Mouse (Mus musculus): ENCODE measurements around the gene Tmcc1.
A peak's percentile ranks its signal among the peaks of the same experiment; 100 is the strongest.

Gene Tmcc1

DNA sequence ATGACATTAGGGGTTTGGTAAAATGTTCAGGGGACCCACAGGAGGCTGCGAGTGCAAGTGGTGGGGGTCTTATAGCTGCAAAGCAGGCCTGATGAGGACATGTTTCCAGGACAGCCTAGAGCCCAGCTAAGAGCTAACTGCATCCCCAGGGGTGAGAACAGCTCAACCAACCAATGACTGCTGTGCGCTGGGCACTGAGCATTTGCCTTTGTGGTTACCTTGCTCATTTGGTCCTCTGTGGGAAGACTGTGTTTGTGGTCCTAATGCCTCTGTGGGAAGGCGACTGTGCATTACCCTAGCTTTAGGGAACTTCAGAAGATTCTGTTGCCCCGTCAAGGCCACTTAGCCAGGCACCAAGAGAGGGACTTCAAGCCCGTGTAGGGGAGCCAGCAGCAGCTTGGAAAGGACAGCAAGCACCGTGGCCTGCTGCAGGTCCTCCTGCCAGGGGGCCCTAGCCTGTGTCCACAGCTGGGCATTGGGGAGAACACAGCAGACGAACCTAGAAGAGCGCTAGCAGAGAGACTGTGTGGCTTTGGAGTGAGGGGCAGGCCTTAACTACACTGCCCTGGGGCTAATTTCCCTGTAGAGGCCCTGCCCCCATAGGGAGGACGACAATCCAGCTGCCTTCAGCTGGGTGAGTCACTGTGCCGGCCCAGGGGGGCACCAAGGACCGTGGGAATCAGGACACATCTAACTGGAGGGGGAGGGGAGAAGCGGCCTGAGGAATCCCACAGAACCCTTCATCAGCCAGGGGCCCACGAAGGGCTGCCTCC, 202.0 kb downstream of the Tmcc1 start:
- no peak for DNase-seq

DNA sequence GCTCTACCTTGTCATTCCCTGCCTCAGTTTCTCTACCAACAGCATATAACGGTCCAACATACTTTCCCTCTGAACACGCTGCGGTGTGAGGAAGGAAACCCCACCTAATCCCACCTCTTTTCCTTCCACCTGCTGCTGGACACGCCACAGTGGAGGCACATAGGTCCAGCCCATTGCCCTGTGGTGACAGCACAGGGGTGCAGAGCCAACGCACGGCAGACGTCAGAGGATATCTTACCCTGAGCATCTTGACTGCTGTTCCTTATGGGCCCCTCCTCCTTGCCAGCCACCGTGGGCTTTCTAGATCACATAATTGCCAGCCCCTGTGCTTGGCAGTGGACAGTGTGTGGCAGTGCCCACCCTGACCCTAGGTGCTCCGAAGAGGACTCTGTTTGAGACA, 202.8 kb downstream of the Tmcc1 start:
- no peak for DNase-seq

DNA sequence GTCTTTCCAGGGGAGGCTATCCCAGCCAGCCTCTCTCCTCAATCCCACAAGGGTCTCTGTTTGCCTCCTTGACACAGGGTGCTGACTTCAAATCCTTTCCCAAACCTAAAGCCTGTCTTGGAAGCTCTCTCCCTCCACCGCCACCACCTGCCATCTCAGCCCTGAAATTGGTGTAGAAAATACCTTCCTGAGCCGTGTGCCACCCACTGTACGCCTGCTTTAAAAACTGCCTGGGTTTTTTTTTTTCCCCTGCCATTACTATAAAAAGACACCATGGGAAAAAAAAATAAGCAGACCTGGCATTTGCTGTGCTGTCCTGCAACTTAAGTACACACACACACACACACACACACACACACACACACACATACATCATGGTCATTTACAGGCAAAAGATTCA, 203.2 kb downstream of the Tmcc1 start:
- DNase-seq: no peak

- no peak for DNase-seq
These were observed 203.7 kb downstream of the Tmcc1 start for GRCm38 (mm10) chr6:115989607-115990006.

DNA sequence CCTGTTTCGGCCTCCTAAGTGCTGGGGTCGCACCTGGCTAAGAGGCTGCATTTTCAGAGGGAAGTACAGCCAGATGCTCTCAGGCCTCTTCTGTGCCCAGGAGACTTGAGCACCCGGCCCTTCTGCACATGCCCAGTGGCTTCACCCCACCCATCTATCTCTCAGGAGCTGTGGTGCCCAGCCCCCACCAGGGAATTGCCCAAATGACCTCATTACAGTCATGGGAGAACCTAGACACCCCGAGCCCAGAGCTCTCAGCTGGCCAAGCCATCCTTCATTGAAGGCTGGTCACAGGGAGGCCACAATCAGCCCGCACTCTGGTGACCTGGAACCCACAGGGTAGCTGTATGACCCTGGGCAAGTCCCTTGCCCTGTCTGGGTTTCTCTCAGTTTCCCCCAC, 204.3 kb downstream of the Tmcc1 start:
- no peak for DNase-seq

DNA sequence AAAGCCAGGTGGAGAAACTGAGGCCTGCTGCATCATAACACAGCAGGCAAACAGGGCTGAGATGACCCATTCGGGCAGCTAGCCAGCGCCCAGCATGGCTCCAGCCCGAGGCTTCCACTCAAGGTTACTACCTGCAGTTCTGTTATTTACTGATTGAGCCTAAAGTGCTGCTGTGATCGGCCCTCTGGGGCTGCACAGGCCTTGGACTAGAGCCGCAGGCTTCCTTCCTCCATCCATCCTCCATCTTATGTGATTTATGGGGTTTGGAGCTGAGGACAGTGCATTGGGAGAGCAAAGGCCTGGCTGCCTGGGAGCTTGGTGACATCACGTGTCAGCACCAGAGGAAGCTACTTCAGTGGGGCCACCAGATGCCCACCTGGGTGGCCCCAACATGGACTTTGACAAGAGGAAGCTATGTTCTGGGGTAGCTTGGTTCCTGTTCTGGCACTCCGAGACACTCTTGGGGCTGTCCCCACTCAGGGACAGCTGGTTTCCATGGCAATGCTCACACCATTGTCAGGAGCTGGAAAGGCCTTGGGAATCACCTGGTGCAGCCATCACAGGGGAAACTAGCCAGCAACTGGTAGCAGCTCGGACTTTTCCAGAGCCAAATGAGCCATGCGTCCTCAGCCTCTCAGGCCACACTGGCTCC, 206.1 kb downstream of the Tmcc1 start:
- DNase-seq: peak; percentile 46

DNA sequence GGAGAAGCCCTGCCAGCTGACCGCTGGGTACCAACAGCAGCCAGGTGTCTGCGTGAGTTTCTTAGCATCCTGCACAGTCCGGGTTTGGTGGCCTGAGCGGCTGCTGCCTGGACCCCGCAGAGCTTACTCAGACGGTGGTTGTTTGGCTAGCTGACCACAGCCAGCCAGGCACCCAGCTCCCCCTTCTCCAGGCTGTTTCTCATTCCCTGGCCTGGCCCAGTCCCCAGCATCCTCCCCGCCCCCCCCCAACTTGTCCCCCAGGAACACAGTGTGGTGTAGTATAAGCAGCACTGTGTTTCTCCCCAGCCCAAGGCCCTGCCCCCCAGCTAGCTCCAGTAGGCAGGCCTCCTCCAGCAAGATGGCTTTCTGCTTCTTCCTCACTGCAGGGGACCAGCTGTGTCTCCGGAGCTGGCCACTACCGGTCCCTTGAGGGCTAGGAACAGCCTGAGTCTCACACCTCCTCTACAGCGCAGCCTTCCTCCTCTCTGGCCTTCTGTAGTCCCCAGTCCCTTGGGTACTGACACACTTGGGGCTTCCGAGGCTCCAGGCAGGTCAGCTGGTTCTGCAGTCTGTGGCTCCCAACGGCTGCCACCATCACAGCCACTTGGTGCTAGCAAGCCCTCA, 206.7 kb downstream of the Tmcc1 start:
- no peak for DNase-seq

DNA sequence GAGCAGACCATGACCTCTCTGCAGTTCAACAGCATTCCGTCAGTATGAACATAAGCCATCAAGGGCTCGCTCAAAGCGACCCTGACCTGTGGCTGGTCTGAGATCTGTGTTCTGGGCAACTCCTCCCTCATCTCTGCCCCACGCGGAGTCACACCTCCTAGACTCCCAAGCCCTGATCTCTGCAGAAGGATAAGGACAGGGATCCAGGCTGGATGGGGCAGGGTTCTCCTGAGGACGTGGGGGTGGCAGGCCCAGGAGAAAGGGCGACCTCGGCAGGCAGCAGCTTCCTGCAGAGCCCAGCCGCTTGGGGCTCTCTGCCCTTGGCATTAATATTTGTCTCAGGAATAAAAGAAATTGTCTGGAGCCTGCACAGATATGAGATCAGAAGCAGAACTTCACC, 207.7 kb downstream of the Tmcc1 start:
- no peak for DNase-seq

DNA sequence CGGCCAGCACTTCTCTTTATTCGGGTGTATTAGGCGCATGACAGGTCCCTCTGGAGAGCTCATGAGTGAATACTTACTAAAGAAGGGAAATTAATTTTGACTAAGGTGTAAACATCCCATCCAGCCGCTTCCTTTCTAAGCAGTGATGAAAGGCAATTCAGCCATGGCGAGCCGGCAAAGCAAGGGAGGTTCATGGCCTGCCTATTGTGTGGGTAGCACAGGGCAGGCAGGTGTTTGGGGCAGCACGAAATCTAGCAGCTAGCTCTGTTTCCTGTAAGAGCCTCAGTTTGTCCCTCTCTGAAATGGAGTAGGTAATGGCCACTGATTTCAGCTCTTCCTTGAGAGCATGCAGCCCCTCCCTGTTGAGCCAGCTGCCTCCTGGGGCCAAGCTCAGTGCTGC, 208.7 kb downstream of the Tmcc1 start:
- DNase-seq: no peak

- DNase-seq: no peak
These were observed 209.8 kb downstream of the Tmcc1 start for GRCm38 (mm10) chr6:115983306-115984038.

- no peak for DNase-seq
These were observed 210.4 kb downstream of the Tmcc1 start for GRCm38 (mm10) chr6:115982889-115983288.

GRCm38 (mm10) chr6:115978596-115978995, 214.7 kb downstream of the Tmcc1 start:
- DNase-seq: no peak

DNA sequence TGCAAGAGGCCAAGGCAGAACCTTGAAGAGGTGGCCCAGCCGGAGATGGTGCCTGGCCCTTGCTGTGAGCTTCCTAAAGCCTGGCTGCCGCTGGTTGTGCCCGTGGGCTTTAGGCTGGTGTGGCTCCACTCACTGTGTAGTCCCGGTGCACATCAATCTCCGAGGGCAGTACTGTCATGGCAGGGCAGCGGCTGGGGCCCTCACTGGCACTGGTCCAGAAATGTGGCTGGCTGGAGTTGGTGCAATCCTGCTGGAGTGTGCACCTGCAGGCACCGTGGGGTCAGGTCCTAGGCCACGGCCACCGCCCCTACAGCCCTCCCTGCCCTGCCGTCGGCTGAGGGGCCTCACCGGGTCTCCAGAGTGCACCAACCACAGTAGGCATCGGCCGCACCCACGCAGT, 215.5 kb downstream of the Tmcc1 start:
- DNase-seq: no peak

DNA sequence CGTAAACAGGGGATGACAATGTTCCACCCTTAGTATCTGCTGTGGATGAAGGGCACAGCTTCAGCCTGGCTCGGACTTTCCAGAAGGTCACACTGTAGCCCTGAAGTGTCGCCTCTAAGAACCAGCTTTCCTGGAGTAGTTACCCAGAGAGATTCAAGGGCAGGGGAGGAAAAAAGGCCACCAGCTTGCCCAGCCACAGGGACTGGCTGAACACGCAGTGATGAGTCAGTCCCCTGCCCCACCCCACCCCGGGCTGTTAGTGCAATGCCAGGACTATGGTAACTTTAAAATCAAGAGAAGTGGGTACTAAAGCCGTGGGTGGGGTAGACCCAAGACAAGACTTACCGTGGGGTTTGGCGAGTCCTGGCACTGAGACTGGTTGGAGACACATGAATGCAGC, 217.7 kb downstream of the Tmcc1 start:
- no peak for DNase-seq

GRCm38 (mm10) chr6:115973881-115974662, 219.2 kb downstream of the Tmcc1 start:
- DNase-seq: peak; percentile 41

GRCm38 (mm10) chr6:115973139-115973875, 220.0 kb downstream of the Tmcc1 start:
- no peak for DNase-seq

- DNase-seq: peak; percentile 41
These were observed 221.1 kb downstream of the Tmcc1 start for GRCm38 (mm10) chr6:115972083-115972764.

DNA sequence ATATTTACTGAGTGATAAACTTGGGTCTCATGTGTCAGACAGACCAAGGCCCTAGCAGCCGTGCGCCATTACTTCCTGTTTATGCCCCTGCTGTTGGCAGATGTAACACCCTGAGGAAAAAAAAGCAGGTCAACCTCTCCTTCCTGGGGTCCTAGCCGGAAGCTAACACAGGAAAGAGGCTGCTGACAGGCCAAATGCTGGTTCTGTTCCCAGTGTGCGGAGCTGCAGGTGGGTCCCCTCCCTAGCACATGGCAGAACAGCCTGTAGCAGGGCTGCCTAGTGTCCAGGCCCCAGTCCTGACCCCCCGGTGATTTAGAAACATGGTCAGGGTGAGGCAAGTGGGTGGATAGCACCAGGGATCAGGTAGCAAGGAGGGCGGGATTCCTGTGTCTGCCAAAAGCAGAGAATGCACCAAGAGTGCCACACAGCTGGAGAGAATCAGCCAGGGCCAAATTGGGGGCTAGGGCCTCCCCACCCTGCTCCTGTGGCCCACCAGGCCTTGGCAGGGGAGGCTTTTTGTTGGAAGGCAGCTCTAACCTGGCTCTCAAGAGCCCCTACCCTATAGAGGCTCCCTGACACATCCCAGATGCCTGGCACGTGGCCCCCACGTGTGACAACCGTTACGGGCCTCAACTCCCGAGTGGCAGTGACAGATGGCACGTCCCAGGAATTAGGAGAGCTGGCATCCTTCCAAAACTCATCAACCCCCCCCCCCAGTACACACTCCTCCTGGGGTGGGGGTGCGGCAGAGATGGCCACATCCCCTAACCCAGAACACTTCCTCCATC, 221.8 kb downstream of the Tmcc1 start:
- DNase-seq: peak; percentile 27

DNA sequence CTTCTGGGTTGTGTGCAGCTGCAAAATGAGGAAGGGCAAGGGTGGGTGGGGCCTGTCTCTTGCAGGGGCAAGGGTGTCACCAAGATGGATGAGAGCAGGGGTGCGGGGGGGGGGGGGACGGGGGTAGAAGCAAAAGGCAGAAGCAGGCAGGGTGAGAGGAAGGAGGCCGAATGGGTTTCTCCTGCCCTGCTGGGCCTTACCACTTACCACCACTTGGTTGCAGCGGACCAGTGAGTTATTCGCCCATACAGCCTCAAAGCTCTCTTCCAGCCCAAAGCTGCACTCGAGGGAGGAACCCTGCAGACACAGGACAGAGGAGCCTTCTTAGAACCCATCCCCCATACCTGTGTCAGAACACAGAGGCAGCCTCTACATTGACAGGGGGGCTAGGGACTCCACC, 223.3 kb downstream of the Tmcc1 start:
- peak; percentile 38 for DNase-seq

GRCm38 (mm10) chr6:115969103-115969502, 224.2 kb downstream of the Tmcc1 start:
- DNase-seq: peak; percentile 65
